Mouse (Mus musculus): Measurements from ENCODE around the gene Olfr544.
"Not testable (repeated sequence)": the region's sequence is repeated elsewhere in the genome, so short reads cannot be mapped to it uniquely, and the experiment has no call there.

Gene Olfr544

GRCm38 (mm10) chr7:102488161-102488560 is at the start of gene Olfr544:
Olfr544 (minus strand) TSS chr7:102488313.
- no peak for DNase-seq (ENCODE audit: low spot score in 2 of 2)

GRCm38 (mm10) chr7:102534449-102534848 is 46.3 kb upstream of the Olfr544 start, which contains the start of gene Olfr547:
Olfr547 (plus strand) TSS chr7:102534749.
- no peak for DNase-seq (ENCODE audit: low spot score in 2 of 2)

GRCm38 (mm10) chr7:102529052-102529451 is 40.9 kb upstream of the Olfr544 start:
- DNase-seq (ENCODE audit: low spot score in 2 of 2): no peak

GRCm38 (mm10) chr7:102517051-102517335 is 28.9 kb upstream of the Olfr544 start:
- DNase-seq (ENCODE audit: low spot score in 2 of 2): no peak

- no peak for DNase-seq (ENCODE audit: low spot score in 2 of 2)
Observed at GRCm38 (mm10) chr7:102516261-102517050, 28.3 kb upstream of the Olfr544 start.

DNA sequence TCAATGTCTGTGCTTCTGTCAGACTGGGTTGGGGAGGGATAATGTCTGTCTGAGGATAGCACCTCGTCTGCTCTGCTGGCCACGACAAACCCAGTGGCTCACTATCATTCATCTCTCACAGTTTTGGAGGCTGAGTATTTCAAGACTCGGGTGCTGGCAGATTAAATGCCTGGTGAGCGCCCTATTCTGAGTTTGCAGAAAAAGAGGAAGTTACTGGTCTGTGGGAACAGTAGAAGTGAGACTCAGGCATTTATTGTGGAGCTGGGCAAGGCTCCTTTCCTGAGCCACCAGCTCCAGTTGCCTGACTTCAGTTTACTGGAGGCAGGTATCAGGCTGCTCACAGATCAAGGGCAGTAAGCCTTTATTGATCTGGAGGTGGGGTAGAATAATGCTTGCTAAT is 26.0 kb upstream of the Olfr544 start:
- no peak for DNase-seq (ENCODE audit: low spot score in 2 of 2)

GRCm38 (mm10) chr7:102512814-102513435 is 24.8 kb upstream of the Olfr544 start:
- peak; percentile 62 to 71 for DNase-seq (ENCODE audit: low spot score in 2 of 2)

DNA sequence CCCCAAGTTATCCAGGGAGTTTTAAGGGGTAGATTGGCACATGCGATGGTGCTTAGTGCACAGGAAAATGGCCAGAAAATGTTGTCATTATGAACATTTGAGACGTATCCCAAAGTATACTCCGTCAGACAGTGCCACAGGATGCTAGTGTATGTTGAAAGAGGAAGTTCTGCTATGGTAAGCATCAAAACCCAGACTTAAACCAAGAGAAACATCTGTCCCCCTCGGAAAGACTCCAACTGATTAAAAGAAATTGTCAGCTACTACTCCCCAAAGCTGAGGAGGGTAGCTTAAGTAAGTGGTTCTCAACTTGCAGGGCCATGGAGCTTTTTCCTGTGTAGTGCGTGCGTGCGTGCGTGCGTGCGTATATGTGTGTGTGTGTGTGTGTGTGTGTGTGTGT is 23.8 kb upstream of the Olfr544 start:
- no peak for DNase-seq (ENCODE audit: low spot score in 2 of 2)

DNA sequence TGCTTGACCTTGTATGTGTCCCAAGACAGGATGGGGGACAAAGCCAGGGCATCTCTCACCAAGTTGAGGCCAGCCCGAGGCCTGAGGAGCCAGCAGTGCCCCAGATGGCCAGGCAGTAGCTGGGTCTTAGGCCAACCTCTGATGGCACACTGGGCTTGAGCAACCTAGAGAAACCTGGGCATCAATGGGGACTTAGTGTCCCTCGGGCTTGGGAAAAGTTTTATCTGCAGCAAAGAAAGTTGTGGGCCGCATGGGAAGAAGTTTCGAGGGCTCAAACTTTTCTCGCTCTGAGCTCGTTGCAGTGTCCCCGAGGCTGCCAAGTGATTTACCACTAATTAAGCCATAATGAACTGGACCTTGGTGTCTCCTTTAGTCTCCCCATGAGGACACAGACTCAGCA is 21.6 kb upstream of the Olfr544 start:
- no peak for DNase-seq (ENCODE audit: low spot score in 2 of 2)

- DNase-seq (ENCODE audit: low spot score in 2 of 2): no peak
Observed at GRCm38 (mm10) chr7:102508666-102509065, 20.6 kb upstream of the Olfr544 start.

DNA sequence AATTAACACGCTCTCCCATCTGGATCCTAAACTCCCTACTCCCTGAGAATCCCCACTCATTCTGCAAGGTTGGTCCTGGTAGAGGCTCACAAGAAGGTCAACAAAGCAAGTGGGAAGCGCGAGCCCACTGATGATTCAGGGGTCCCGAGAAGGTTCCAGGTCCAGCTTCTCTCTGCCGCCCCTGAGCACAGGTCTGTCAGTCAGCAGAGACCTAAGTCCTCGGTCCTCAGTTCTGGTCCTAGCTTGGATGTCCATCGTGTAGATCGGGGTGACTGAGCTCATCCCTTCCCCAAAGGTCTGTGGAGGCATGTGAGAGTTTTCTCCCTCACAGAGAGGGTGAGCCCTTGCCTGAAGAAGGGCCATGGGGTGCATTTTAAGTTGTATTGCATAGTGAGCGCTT is 20.0 kb upstream of the Olfr544 start:
- no peak for DNase-seq (ENCODE audit: low spot score in 2 of 2)

DNA sequence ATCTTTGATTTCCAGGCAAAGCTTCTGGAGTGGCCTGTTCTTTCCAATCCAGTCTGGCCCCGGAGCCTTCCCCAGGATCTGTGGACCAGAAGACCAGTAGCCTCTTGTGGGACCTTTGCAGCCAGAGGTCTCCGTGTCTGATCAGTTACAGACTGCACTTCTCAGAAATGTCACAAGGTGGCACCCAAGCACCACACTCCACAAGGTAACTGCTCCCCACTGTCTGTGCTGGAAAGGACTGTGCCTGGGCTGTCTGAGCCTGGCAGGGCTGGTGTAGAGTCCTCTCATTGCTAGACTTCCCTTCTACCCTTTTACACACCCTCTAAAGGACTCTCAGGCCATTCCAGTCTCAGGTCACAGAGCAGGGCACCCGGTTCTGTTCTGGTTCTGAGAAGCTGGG is 18.7 kb upstream of the Olfr544 start:
- peak; percentile 20 to 64 for DNase-seq (ENCODE audit: low spot score in 2 of 2)

DNA sequence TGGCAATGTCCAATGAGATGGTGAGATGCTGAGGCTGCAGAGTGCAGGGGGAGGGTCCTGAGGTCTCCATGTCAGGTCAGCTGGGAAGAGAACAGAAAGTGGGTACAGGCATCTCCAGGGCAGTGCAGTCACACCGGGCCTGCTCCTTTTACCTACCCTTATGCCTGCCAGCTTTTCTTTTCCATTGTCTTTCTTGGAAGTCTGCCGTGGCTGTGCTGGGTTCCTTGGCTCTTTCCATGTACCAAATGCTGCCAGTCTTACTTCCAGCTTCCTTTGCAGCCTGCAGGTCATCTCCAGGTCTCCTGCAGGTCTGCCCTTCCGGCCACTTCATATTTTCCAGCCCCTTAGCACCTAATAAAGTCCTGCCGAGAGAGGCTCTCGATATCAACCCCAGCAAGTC is 13.9 kb upstream of the Olfr544 start:
- DNase-seq (ENCODE audit: low spot score in 2 of 2): no peak

- DNase-seq (ENCODE audit: low spot score in 2 of 2): no peak
Observed at GRCm38 (mm10) chr7:102499473-102499872, 11.4 kb upstream of the Olfr544 start, which contains the start of gene Olfr545. Olfr545 (minus strand) TSS chr7:102499573.

DNA sequence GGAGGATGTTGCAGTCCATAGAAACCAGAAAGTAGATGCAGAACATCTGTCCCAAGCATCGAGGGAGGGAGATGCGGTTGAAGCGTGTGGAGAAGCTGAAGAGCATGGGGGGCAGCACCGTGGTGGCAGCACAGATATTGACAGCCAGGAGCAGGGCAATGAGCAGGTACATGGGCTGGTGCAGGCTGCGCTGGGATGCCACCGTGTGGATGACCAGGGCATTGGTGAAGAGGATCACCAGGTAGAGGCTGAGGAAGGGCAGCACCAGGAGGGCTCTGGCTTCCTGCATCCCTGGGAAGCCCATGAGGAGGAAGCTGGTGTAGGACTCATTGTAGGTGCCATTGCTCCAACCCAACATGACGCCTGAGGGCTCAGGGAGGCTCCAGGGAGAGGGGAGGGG is 6.3 kb upstream of the Olfr544 start:
- not testable (repeated sequence) for DNase-seq (ENCODE audit: low spot score in 2 of 2)

DNA sequence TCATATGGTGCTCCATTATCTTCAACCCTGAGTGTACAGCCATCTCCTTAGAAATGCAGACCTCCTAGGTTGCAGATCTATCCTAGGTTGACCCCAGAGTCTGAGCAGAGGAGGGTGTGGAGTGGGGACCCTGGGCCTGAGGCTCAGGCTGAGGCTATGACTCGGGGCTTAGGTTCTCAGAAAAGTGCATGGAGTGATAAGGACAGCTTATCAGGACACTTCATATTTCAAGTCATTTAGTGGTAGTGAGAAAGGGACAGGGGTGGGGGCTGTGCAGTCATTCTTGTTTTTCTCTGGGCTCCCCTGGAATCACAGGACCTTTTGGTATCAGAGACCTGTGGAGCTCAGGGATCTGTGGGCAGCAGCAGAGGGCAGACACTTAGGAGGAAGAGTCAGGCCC is 2.0 kb downstream of the Olfr544 start:
- DNase-seq (ENCODE audit: low spot score in 2 of 2): no peak

GRCm38 (mm10) chr7:102484766-102485165 is 3.3 kb downstream of the Olfr544 start:
- not testable (repeated sequence) for DNase-seq (ENCODE audit: low spot score in 2 of 2)

DNA sequence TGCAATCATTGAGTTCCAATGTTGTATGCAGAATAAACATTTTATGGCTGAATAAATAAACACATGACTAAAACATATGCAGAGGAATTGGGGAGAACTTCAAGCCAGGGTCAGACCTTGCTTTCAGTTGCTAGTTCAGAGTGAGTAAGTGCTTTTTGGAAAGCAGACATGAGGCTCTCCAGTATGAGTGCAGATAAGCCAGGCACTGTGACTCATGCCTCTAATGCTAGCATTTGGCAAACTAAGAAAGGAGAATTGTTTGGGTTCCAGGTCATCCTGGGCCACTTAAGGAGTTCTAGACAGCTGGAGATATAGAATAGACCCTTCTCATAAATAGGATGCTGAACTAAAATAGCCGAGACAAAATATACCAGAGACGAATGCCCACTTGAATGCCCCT is 4.4 kb downstream of the Olfr544 start:
- DNase-seq (ENCODE audit: low spot score in 2 of 2): peak; percentile 2 to 12

DNA sequence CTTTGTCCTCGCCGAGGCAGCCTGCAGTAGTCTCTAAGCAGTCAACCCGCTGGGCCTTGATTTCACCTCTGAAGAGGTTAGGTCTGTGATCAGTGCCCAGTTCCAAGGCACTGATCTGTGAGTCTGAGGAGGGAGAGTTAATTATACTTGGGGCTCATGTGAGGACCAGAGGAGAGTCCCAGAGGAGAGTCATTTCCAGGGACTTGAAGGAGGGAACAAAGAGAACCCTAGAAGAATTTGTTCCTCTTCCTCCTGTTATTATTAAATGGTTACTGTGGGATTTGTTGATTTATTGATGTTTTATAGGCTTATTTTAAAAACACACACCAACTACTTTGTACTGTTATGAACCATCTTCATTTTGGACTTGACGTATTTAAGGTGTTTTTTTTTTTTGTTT is 6.5 kb downstream of the Olfr544 start, which contains the start of gene Olfr543:
Olfr543 (minus strand) TSS at position 101 of the 400 bp plus-strand sequence.
- no peak for DNase-seq (ENCODE audit: low spot score in 2 of 2)

- DNase-seq (ENCODE audit: low spot score in 2 of 2): no peak
Observed at GRCm38 (mm10) chr7:102480821-102481220, 7.3 kb downstream of the Olfr544 start.

- DNase-seq (ENCODE audit: low spot score in 2 of 2): no peak
Observed at GRCm38 (mm10) chr7:102479368-102480078, 8.6 kb downstream of the Olfr544 start.

- DNase-seq (ENCODE audit: low spot score in 2 of 2): no peak
Observed at GRCm38 (mm10) chr7:102478926-102479325, 9.2 kb downstream of the Olfr544 start.

GRCm38 (mm10) chr7:102478425-102478824 is 9.7 kb downstream of the Olfr544 start:
- no peak for DNase-seq (ENCODE audit: low spot score in 2 of 2)

Measured in heart, adult 9 months (tissue).